Mouse (Mus musculus) retina, postnatal 1 day (tissue): ENCODE data around the gene Rabgap1l.

Experiments
- DNase-seq: peaks from one replicate; pipeline ENCODE4 v3.0.0-alpha.2; 2012

The Rabgap1l gene

DNA sequence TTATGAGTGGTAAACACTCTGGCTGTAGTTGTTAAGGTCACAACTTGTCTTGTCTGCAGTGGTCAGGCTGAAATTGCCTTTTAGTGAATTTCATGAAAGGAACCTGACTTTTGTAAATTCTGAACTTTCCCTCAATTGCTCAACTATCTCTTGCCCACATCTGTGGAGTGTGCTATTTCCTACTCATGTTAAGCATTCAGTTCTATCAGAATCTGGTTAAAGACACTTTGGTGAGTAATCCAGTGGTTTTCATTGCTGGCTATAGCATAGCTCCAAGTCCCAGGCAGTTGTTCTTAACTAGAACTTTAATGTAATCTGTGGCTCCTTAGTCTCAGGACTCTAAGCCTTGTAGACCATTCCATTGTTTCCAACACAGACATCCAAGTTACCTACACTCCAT, 421.3 kb downstream of the Rabgap1l start:
- DNase-seq = no peak

DNA sequence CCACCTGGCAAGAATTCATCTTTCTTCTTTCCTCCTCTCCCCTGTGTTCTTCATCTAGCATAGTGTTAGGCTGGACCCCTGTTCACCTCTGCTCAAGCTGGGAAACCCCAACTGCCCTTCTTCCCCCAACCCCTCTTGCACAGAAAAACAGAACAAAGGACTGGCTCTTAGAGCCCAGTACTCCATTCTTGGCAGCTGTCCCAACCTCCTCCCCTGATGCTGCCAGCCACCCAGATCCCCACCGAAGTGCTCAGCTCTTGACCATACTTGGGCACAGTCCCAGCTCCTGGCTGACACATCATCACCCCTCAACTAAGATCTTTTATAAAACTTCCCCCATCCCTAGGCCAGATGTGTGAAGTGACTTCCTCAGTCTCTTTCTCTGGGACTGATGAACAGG, 422.5 kb downstream of the Rabgap1l start:
- peak; percentile 66 for DNase-seq

DNA sequence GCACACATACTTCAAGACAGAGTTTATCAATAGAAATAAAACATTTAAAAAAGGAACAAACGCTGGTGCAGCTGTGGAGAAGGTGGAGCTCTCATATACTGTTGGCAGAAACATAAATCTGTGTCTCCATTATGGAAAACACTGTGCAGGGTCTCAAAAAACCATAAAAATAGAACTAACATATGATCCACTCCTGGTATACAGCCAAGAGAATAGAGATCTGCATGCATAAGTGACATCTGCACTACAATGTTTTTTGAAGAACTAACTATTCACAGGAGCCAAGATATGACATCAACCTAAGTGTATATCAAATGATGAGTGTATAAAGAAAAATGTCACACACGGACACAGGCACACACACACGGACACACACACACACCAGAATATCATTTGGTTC, 426.4 kb downstream of the Rabgap1l start:
- DNase-seq = no peak

DNA sequence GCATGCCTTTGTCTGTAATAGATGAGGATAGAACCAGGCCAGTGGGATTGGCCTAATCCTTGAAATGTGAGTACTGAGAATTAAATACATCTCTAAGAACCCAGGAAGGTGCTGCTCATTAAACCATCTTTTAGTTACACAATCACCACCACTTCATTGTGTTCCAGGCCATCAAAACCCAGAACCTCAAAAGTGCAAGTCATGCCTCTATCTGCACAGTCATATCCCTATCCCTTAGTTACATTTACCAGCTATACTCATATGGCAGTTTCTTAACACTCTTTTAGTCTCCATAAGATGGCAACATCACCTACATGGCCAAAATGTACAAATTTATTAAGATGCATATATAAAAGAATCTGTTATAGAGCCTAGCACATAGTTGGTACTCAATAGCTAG, 435.7 kb downstream of the Rabgap1l start:
- DNase-seq = no peak

DNA sequence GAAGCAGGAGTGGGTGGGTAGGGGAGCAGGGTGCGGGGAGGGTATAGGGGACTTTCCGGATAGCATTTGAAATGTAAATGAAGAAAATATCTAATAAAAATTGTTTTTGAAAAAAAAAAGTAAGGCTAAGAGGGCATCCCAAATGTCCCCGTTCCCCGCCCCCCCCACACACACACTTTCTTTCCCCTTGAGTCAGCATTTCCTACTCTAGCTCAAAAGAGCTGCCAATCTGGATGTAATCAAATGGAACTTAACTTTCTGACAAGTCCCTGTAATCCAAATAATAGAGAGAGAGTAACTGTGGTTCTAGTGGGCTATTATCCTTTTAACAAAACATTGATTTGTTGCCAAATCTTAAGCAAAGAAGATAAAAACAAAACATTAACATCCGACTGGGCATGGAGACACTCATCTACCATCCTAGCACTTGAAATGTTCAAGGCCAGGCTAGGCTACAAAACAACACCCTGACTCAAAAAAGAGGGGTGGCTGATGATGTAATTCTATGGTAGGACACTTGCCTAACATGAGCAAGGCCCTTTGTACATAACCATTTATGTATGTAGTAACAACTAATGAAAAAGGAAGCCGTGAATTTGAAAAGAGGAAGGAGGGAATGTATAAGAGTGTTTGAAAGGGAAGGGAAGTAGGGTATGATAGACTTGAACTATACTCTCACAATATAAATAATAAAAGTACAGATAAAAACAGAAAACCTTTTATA, 439.1 kb downstream of the Rabgap1l start:
- no peak for DNase-seq

DNA sequence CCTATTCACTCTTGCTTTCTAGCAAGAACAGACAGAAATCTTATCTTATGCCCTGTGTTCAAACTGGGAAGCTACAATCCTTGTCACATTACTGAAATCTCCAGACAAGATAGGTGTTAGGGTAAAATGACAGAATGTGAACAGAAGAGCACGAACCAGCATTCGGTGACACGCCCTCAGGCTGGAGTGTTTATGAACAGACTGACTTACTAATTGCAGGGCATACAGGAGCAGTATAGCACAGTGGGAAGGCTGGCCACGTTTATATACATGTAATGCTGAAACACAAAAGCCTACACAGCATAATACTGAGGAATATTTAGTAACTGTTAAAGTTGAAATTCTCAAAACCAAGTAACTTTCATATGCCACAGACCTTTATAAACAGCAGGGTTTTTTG, 440.7 kb downstream of the Rabgap1l start:
- DNase-seq = no peak

DNA sequence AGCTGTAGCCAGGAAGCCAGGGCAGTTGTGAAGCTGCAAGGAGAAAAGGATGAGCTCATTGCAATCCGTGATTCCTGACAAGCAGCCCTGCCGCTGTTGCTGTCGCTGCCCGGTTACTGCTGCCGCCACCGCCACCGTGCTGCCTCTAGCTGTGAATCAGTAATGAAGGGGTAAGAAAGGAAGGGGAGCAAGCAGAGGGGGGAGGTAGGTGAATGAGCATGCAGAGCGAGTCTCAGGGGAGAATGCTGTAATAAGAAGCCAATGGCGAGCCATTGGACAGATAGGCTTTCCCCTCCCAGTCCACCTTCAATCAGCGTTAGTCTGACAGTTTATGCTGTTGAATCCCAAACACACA, 441.2 kb downstream of the Rabgap1l start:
- DNase-seq = peak; percentile 80

DNA sequence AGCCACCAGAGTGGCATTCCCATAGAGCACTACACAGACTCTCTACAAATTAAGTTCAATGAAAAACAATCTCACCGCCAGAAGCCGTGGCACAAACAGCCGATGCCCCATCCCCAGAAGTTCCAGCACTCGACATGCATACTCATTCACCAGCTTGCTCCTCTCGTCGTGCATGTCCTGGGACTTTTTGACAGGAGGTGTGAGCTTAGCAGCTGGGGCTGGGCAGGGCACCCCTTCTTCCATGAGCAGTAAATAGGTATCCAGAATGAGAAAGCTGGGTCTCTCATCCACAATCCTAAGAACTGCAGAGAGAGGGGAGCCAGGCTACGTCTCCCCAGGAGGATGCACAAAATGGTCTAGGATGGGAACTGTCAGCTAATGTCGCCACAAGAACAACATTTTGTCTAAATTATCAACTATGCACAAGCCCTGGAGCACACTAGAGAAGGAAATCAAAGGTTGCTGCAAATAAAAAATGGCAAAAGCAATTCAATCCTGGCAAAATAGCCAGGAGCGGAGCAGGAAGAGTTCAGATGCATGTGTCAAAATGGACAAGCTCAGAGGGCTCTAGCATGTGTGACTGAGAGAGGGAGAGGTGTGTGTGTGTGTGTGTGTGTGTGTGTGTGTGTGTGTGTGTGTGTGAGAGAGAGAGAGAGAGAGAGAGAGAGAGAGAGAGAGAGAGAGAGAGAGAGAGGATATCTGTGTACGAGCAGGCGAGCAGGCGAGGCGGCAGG, 441.7 kb downstream of the Rabgap1l start:
- peak; percentile 57 for DNase-seq

DNA sequence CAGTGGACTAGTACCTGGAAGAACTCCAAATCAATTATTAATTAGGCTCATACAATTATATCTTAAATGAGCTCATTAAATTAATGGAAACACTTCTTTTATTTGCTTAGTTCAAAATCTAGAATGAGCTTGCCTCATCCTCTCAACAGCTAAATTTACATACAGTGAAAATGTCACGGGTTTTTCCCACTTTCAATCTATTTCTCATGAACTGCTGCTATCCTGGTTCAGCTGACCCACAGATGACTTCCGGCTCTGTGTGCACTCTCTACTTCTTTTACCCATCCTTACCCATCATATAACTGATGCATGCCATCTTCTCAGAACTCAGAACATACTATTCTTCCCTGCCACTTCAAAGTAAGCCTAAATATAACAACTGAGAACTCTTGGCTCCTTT, 452.4 kb downstream of the Rabgap1l start:
- no peak for DNase-seq

DNA sequence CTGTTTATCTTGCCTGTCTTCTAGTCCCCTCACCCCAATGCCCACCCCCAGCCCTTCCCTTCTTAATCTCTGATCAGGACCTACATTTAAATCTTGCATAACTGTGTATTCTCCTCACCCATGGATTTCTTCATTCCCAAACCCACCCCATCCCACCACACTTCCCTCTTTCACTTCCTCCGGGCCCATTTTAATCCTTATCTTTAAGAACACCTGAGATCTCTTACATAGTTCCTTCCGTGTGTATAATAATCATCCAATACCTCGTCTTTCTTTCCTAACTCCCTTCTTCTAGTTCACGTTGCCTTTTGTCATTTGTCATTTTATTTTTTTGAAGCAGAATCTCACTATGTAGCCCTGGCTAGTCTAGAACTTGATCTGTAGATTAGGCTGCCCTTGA, 453.6 kb downstream of the Rabgap1l start:
- DNase-seq = no peak

DNA sequence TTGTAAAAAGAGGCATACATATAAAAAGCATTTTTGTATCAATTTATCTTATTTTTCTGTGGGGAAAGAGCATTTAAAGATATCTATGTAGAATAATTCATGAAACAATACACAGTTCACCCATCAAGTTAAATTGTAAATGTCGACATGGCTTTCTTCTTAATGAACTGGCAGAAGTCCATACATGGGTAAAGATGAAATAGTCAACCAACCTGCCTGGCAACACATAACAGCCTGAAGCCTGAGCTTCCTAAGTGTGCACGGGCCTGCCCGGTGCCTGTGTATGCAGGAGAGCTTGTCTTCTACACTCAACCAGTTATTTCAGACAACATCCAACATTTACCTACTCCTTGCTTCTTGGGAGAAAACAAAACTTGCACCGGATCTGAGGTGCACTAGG, 458.2 kb downstream of the Rabgap1l start:
- DNase-seq = no peak

DNA sequence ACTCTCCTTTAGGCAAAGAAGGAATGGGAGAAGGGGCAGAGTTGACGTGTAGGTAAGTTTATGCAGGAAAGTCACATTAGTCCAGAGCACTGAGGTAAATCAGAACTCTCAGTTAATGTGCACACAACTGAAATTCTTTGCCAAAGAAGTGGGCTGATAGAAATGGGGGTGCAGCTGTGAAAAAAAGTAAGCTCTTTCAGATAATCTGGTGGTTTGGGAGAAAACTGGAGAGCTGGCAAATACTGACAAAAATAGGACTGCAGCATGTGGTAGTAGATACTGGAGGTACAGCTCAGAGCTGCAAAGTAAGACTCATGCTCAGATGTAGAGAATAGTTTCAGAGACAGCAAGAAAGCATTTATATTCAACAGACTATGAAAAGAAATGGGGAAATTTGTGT, 462.2 kb downstream of the Rabgap1l start:
- no peak for DNase-seq

DNA sequence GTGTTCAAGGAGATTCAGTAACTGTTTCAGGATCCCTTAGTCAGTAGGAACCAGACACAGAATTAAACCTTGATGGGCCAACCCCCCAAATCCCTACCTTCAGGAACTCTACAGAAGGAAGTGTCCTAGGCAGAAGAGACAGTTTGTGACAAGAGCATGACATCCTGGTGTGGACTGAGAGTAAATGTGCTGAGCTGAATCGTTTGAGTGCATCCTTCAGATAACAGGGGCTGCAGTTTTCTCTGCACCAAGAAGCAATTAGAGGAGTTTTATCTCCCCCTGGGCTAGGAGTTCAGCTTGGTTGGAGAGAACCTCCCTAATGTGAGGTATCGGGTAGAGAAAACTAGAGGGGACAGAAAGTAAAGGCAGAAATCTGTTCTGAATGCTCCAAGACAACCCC, 462.8 kb downstream of the Rabgap1l start:
- DNase-seq = peak; percentile 18

DNA sequence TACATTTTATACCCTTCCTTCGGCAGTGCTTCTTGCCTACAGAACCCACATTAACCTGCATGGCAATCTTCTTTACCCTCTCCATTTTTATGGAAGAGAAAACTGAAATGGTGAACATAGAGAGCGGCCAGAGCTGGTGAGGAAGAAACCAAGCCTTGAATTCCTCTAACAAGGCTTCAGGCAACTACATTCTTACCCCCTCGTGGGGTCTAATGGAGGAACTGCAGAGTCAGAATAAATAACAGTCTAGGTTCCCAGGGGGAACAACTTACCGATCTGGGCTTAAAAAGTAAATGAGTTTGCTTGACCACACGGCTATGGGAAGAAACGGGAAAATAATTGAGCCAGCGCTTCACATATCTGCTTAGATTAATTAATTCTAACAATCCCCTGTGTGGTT, 463.2 kb downstream of the Rabgap1l start:
- DNase-seq = no peak

DNA sequence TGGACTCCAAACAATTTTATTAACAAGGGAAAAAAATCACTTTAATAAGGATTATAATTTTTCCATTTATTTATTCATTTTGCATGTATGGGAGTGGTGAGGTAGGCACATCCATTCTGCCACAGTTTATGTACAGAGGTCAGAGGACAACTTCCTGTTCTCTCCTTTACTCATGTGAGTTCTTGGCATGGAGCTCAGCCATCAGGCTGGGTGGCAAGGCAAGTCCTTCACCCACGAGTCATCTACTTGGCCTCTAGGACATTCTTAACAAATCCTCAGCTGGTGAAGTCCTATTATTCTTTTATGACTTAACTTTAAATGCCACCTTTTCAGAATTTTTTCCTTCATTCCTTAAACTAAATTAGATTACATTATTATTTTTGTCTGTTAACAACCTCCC, 465.5 kb downstream of the Rabgap1l start:
- DNase-seq = no peak

DNA sequence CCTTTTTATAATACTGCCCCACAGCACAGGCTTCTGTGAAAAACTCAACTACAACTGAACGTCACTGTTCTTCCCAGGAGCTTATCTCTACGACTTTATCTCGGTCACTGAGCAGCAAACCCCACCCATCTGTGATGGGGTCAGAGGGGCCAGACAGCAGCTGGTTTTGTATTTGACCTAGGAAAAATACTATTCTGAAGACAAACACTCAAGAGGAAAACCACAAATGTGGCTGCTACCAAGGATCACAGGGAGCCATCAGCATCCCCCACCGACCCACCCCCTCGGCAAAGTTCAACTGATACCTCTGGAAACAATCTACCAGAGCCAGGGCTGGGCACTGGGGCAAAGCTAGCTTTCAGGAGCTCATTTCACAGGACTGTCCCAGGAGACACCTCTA, 467.5 kb downstream of the Rabgap1l start:
- no peak for DNase-seq

DNA sequence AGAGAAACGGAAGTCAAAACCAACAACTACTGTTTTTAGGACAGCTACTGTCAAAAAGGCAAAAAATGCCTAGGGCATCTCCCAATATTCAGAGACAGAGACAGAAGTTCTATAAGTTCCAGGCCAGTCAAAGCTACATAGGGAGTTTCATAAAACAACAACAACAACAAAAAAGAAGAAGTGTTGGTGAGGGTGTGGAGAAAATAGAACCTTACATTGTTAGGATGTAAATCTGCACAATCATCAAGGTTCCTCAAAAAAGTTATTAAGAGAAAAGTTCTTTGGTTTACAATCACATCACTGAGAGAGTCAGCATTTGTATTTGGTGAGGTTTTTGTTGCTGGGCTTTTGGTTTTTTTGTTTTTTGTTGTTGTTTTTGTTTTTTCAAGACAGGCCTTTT, 472.3 kb downstream of the Rabgap1l start:
- DNase-seq = no peak

DNA sequence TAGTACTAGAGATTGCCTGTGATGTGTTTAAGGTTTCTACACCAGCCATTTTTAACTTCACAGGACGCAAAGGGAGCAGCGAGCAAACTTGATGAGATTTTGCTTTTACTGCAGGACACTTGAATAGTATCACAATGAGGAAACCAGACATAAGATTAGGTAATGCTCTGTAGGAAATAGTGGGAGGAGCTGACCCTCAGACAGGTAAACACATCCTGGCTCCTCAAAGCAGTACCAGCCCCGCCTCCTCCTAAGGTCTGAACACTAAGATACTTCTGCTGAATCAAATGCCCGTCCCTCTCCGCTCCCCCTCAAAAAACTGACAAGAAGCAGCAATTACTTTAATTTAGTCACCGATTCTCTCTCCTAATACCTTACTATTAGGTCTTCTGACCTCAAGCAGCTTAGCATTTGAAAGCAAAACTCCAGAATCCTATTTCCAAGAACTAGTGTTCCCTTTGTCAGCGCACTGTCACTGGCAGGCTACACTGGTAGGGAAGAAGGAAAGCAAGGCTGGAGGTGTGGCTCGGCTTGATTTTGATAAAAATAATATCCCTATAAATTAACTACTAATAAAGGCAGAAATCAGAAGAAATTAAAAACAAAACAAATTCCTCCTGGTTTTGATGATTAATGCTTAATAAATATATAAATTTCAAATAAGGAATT, 474.8 kb downstream of the Rabgap1l start:
- DNase-seq = no peak

DNA sequence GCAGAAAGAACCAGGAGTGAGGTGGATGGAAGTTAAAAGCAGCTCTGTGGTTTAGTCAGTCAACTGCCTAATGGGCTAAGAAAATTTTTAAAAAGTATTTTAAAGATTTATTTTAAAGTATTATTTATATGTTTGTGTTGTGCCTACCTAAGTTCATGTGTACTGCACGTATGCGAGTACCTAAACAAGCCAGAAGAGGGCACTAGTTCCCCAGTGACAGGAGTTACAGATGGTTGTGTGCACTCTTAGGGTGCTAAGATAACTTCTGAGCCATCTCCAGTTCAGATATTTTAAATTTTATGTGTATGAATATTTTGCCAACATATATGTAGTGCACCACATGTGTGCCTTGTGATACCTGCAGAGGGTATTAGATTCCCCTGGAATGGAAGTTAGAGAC, 476.8 kb downstream of the Rabgap1l start:
- no peak for DNase-seq

DNA sequence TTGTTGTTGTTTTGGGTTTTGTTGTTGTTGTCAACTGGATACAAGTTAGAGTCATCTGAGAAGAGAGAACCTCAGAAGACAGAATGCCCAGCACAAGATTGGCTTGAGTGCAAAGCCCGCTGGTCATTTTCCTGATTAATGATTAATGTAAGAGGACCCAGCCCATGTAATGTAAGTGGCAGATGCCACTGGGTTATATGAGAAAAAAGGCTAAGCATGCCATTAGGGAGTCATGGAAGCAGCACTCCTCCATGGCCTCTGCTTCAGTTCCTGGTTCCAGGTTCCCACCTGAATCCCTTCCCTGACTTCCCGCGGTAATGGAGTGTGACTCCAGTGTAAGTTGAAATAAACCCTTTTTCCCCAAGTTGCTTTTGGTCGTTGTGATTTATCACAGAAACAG, 480.4 kb downstream of the Rabgap1l start:
- DNase-seq = no peak

DNA sequence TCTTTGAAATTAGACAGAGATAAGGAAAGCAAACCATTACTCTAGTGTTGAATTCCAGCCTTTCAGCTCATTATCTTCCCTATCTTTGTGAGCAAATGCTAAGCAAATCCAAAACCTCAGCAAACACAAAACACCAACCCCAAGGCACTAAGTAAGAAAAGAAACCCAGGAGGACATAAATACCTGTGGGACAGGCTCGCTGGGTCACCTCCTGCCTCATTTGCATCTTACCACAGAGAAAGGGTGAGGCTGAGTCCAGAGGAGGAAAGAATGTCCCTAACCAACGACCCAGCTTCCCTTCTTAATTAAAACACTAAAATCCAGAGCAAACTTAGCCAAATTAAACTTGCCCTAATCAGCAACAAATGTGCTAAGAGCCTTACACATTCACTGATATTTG, 481.1 kb downstream of the Rabgap1l start:
- no peak for DNase-seq

DNA sequence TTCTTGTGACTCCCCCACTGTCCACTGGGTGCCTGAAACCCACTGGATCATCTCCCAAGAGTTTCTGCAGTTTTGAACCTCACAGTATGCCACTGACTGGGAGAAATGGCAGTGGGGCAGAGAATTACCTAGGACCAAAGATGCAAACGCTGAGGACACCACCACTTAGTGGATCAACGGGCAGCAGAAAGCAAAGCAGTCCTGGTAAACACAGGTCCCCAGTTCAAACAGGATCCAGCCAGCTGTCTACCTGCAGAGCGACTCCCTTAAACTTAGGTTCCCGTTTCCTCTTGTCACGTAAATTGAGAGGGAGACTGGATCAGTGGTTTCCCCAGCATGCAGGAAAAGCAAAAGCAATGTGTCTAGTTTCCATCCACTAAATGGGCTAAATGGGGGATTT, 483.1 kb downstream of the Rabgap1l start:
- no peak for DNase-seq

DNA sequence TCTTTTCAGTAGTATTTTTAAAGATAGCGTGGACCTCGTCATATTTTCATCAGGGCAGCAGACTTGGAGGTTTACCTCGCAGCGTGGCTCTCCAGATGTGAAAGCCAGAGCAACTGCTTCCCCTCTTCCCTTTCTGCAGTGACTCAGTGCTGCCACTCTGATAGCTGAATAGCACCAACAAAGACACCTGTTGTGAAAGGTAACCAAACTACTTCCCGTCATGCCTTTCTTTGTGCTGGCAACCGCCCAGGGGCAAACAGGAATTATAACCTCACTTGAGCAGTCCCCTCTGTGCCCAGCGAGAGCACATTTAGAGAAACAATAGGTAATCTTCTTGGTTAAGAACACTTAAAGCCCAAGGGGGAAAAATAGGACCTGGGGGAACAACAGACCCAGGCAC, 484.0 kb downstream of the Rabgap1l start:
- DNase-seq = no peak

DNA sequence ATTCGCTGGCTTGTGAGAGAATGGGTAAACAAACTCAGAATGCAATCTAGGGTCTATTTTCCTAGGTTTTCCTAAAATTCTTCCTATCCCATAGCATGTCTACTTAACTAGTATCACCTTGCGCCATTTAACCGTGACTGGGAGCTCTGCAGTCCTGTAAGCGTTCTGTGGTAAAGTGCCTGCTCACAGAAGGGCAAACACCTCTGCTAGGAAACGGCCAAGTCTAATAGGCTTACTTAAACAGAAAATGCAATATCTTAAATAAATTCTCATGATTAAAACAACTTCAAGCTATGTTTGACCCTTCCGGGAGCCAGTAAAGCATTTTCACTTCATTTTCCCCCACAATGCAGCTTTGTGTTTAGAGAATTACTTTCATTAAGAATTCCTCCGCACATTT, 484.5 kb downstream of the Rabgap1l start:
- no peak for DNase-seq
